Mouse (Mus musculus): ENCODE data around the gene Smim14.

DNA sequence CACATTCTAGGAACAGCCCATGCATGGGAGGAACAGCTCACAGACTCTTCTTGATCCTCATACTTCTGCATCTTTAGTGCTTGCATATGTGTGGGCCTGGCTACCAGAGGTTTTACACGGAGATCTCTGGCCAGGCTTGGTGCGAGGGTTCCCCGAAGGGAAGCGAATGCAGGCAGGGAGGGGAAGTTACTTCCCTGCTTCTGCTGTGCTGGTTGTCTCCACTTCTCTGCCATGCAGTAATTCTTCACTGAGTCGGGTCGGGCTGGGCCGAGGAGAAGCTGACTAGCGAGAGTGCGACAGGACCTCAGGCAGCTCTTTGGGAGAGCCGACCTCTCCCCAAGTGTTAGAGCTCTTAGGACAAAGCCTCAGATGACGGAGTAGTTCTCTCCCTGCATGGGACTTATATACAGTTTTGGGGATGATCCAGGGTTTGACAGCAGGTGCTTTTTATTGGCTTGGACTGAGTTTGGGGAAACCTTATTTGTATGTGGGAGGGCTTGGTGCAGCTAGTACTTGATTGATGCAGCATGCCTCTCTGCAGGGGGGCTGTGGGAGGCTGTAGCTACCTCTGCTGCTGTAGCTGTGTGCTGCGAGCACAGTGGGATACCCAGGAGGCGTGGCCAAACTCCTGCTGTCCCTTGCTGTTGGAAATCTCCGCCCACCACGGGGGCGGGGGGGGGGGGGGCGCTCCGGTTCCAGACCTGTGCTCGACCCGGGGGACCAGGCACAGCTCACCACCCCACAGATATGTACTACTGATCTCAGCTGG is 24.3 kb upstream of the Smim14 start:
- TF ChIP-seq CTCF (IDR thresholded peaks at IDR 0.05 in 2 of 3, conservative IDR thresholded peaks at IDR 0.05 in 1 of 3; ENCODE audit: control insufficient read depth in 1 of 3, insufficient read depth in 1 of 3, low read depth in 2 of 3, low read length in 3 of 3, poor library complexity in 1 of 3, severe bottlenecking in 1 of 3) (no peak), TBP (IDR thresholded peaks at IDR 0.05; ENCODE audit: low read depth, low read length) (no peak), POLR2A (IDR thresholded peaks at IDR 0.05; ENCODE audit: control insufficient read depth in 1 of 2, insufficient read depth in 1 of 2, low read depth in 1 of 2, low read length in 2 of 2, poor library complexity in 1 of 2) (no peak), SIN3A (IDR thresholded peaks at IDR 0.05; ENCODE audit: low read length) (no peak), ETS1 (IDR thresholded peaks at IDR 0.05; ENCODE audit: low read depth, low read length) (no peak), GATA1 (IDR thresholded peaks at IDR 0.05; ENCODE audit: low read depth, low read length) (no peak), POLR2AphosphoS5 (IDR thresholded peaks at IDR 0.05; ENCODE audit: borderline replicate concordance, low read depth, low read length) (no peak), E2F4 (IDR thresholded peaks at IDR 0.05; ENCODE audit: borderline replicate concordance, low read depth, low read length) (no peak), TAL1 (IDR thresholded peaks at IDR 0.05; ENCODE audit: low read length) (no peak), EP300 (IDR thresholded peaks at IDR 0.05; ENCODE audit: low read depth in 1 of 2, low read length in 2 of 2) (no peak), MYC (IDR thresholded peaks at IDR 0.05; ENCODE audit: low read depth, low read length) (no peak), CHD1 (IDR thresholded peaks at IDR 0.05; ENCODE audit: low read depth, low read length) (no peak), POLR2AphosphoS2 (IDR thresholded peaks at IDR 0.05; ENCODE audit: low read length) (no peak)
